Mouse (Mus musculus) mature B cell (primary cell): ENCODE results near the gene Gm614.

Experiments used
- in situ Hi-C: fragments of 300-500 bp; cut with MboI; formaldehyde crosslinking; loops from 2 replicates; pipeline ENCODE4 v1.14.3; 2019

Gene Gm614

GRCm38 (mm10) chrX:101263892-101264291 lies at the start of gene Gm614:
TSS of gene Gm614 (minus strand) at chrX:101263992.
- in situ Hi-C loops: no loop called here

DNA sequence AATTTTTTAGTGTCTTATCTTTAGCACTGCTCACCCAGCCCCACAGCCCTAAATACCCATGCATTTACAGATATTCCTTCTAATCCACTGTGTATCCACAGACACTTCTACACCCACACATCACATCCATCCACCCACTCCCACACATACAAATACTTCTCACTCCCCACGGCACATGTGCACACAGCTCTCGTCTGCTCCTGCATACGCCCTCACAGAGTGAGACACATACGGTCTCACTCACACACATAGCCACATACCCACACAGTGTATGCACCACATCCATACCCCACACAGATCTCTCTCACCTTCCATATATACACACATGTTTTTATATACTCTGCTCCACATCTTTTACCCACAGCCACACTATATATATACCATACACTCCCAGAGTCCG lies 45.5 kb upstream of the Gm614 start:
- in situ Hi-C loops: no loop called here

GRCm38 (mm10) chrX:101304646-101305045 lies 40.9 kb upstream of the Gm614 start:
- in situ Hi-C loops: no loop called here

GRCm38 (mm10) chrX:101301654-101302053 lies 37.9 kb upstream of the Gm614 start:
- in situ Hi-C loops: no loop called here

DNA sequence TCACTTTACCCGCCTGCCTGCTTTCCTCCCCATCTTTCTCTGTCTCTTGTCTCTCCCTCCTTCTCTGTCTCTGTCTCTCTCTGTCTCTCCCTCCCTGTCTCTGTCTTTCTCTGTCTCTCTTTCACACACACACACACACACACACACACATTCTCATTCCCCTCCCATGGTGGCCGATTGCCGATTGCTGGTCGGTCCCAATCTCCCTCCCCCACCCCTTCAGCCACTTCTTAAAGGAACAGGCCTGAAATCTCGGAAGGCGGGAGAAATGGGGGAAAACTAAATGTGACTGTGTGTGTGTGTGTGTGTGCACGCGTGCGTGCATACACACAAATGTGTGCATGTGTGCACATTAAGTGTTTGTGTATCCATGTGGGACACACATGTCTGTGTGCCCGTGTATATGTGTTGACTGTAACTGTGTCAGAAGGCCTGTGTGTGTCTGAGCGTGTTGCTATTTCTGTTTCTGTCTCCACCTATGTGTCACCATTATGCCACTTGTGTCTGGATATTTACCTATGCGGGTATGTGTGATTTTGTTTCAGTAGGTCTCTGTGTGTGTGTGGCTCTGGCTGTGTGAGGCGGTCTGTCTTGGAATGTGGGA lies 36.7 kb upstream of the Gm614 start:
- in situ Hi-C loops: no loop called here

- in situ Hi-C loops: no loop called here
These were observed 36.0 kb upstream of the Gm614 start for GRCm38 (mm10) chrX:101299473-101300426.

DNA sequence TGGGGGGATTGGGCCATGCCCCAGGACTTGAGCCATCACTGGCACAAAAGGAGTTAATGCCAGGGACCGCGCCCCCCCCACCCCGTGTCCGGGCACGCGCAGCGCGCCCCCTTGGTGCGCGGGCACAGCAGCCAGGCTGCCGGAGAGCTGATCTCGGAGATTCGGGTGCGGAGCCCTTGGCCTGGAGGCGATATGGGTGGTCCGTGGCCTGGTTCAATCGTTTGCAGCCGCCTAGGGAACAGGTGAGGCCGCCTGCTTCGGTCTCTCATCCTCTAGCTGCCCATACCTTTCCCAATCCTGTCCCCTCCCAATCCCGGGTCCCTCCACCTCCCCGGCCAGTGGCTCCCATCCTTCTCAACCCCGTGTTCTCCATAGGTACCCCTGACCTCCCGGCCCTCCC lies 35.3 kb upstream of the Gm614 start, which contains the start of gene Nlgn3:
Gene Nlgn3 (plus strand): TSS at position 114 of the 400 bp plus-strand sequence.
- in situ Hi-C loops: no loop called here

- in situ Hi-C loops: no loop called here
These were observed 26.3 kb upstream of the Gm614 start for GRCm38 (mm10) chrX:101290111-101290510.

DNA sequence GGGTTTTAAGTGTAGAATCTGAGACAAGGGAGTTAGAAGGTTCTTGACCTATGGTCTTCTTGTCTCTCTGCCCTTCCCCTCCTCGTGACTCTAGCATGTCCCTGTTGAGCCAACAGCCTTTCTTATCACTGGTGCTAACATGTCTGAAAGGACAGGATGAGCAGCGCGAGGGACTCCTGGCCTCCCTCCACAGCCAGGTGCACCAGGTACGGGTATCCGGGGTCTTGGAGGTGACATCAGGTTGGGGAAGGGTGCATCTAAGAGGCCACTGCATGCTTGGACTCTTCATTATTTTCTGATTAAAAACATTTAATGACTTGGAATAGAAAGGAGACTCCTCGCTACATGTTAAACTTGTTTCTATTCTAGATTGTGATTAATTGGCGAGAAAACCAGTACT lies 25.2 kb upstream of the Gm614 start:
- in situ Hi-C loops: no loop called here

GRCm38 (mm10) chrX:101288432-101288831 lies 24.6 kb upstream of the Gm614 start:
- in situ Hi-C loops: no loop called here

DNA sequence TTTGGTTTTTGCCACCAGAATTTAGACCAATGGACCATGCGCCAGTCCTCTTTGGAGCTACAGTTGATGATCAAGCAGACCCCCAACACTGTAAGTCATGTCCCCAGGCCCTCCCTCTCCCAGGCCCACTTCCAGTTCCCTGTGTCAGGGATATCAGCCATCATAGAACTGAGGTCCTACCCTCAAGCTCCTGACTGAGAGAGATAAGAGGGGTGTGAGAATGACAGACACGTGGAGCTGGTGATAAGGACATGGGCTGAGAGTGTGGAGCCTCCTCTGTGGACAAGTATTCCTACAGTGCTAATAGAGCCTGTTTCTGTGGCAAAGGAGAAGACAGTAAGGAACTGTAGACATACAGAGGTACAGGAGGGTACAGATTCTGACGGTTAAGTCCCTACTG lies 23.8 kb upstream of the Gm614 start:
- in situ Hi-C loops: no loop called here

- in situ Hi-C loops: no loop called here
These were observed 22.3 kb upstream of the Gm614 start for GRCm38 (mm10) chrX:101285953-101286670.

DNA sequence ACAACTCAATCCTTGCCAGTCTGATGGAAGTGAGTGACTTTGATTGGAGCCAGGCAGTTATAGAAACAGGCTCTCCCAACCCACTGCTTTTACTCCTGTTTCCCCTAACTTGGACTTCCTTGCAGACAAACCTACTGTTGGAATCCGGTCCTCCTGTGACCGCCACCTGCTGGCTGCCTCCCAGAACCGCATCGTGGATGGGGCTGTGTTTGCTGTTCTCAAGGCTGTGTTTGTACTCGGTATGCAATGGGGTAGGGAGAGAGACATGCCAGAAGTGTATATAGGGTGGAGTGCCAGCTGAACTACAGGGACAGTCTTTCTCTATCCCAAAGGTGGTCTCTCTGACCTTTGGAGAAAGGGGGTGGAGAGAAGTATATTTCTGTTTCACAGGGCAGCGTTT lies 21.7 kb upstream of the Gm614 start:
- in situ Hi-C loops: no loop called here

DNA sequence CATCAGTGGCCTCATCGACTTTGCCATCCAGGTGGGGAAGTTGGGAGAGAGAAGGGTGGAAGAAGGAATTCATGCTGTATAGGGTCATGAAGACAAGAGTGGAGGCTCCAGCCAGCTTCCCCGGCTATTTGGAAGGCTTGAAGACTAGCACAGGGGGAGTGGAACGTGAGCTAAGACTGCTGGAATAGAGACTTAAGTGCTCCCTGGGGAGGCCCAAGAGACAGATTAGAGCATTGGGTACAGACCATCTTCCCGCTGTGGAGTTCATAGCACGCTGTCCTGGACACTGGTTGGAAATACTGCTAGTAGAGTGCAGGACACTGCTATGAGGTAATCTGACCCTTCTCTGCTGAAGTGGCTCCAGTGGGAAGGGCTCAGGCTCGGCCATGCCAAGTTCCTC lies 19.0 kb upstream of the Gm614 start:
- in situ Hi-C loops: no loop called here

- in situ Hi-C loops: no loop called here
These were observed 10.3 kb upstream of the Gm614 start, which contains the start of gene Med12 for GRCm38 (mm10) chrX:101273875-101274738. TSS of gene Med12 (plus strand) at chrX:101274030.

- in situ Hi-C loops: no loop called here
These were observed 9.6 kb upstream of the Gm614 start for GRCm38 (mm10) chrX:101273410-101273809.

GRCm38 (mm10) chrX:101268755-101269124 lies 4.9 kb upstream of the Gm614 start, which contains the start of gene Gm20489:
TSS of gene Gm20489 (minus strand) at chrX:101269023.
- in situ Hi-C loops: no loop called here

GRCm38 (mm10) chrX:101268025-101268754 lies 4.4 kb upstream of the Gm614 start, which contains the start of gene Il2rg:
TSS of gene Il2rg (minus strand) at chrX:101268255.
- in situ Hi-C loops: no loop called here

DNA sequence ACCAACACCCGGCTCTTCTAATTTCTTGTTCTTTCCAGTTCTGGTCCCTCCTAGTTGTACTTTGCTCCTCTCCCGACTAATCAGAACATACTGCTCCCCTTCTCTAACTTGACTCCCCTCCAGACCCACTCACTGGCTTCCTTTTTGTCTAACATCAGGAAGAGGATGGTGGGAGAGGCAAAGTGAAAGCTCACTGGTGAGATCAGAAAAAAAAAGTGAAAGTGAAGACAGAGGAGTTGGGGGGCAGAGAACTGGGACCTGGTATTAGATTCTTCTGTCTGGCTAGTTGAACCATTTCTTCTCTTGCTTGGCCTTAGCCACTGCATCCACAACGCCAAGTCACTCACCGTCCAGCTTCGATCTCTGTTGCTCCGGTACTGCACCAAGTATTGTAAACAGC lies 2.8 kb upstream of the Gm614 start:
- in situ Hi-C loops: no loop called here

DNA sequence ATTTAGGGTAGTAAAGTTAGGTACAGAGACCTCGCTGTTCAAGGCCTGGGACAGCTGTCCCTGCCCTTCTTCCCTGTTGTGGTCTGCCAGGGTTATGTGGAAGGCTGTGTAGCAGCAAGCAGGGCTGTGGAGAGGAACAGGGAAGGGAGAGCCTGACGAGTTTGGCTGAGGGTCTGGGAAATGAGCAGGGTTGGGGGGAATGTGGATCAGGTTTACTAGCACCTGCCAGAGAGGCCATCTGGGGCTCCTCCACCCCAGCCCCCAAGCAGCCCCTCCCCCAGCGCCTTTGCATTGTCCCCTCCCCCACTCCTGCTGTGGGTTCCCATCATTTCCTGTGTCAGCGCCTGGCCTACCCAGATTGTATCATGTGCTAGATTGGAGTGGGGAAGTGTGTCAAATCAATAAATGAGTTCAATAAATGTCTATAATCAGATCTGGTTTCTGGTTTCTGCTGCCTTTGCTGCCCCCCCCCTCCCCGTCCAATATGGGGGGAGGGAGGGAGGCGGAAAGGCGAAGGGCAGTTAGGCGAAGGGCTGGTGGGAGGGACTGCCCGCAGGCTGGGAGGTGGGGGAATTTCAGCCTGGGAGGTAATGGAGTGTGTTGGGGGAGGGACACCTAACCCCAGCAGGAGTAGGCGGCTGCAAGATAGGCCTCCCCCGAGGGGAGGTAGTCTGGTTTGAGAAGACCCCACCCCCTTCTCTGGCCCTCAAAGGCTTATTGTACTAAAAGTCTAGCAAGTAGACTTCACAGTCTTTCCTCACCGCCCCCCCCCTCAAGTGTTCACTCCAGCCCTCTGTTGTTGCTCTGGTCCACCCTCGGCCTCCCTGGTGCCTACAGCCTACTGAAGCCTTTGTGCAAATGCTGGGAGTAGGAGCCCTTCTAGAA lies 3.1 kb downstream of the Gm614 start:
- in situ Hi-C loops: no loop called here
